Mouse (Mus musculus): ENCODE results near the gene Olfr895. TPM values are rescaled to one million over a fixed set of nuclear protein-coding genes. Genes with fewer than 3 reads are reported as not detected.

Olfr895 gene
- total RNA-seq (2023) = not detected in 4 replicates

DNA sequence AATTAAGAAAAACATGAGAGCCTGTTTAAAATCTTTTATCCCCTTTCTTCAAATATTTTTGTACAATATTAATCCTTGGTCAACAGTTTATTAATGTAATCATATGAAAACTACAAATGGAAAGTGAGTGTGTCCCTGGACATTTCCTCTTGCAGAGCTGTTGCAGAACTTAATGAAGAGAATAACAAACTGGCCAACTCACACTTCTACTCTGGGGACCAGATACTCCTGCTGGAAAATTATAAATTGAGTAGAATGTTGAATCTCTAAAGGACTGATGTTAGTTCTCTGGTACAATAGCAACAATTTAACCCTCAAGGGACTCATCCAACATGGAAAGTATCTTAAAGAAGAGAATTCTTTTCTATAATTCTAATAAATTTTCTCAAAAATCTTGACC is at the start of gene Olfr895:
Olfr895 (plus strand) TSS at position 301 of the 400 bp plus-strand sequence.

DNA sequence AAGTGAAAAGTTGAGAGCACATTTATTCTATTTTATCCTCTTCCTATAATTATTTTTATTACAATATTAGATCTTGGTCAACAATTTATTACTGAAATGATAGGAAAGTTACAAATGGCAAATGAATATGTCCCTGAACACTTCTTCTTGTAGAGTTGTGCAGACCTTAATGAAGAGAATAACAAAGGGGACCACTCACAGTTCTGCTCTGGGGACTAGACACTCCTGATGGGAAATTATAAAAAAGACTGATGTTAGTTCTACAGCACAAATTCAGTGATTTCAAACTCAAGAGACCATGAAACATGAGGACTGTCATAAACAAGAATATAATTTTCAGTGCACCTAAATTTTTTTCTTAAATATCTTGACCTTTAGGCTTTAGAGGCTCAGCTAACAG is 15.2 kb upstream of the Olfr895 start, which contains the start of gene Olfr143:
Olfr143 (plus strand) TSS at position 301 of the 400 bp plus-strand sequence.

DNA sequence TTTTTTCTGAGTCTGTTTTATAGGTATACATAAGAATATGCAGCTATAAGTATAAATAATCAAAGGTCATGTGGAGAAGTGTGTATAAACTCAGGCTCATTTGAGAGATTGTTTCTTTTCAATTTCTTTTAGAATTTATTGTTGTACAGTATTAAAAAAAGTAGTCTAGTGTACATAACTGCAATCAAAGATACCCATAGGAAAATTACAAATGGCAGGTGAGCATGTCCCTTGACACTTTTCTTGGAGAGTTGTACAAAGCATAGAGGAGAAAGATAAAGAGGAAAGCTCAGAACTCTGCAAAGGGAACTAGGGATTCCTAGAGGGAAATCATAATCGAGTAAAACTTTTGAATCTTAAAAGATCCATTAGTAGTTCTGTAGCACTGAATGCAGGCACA is 23.2 kb downstream of the Olfr895 start, which contains the start of gene Olfr896-ps1:
Olfr896-ps1 (plus strand) TSS at position 301 of the 400 bp plus-strand sequence.

Other genes with a start within 250 kb of the Olfr895 start
- not detected in 4 replicates for gene Olfr883, start 242.0 kb upstream of the Olfr895 start, total RNA-seq (2023)
- gene Olfr884, start 221.3 kb upstream of the Olfr895 start, total RNA-seq (2023) = not detected in 4 replicates
- gene Olfr885, start 206.5 kb upstream of the Olfr895 start, total RNA-seq (2023) = not detected in 4 replicates
- gene Olfr887, start 183.8 kb upstream of the Olfr895 start, total RNA-seq (2023) = not detected in 4 replicates
- not detected in 4 replicates for gene Olfr888, start 159.7 kb upstream of the Olfr895 start, total RNA-seq (2023)
- 0.09 to 0.19 TPM in 2 of 4 replicates, not detected in the others for gene Olfr889, start 152.7 kb upstream of the Olfr895 start, total RNA-seq (2023)
- gene Olfr890, start 125.3 kb upstream of the Olfr895 start, total RNA-seq (2023) = not detected in 4 replicates
- gene Olfr891, start 87.0 kb upstream of the Olfr895 start, total RNA-seq (2023) = not detected in 4 replicates
- not detected in 4 replicates for gene Olfr893, start 59.5 kb upstream of the Olfr895 start, total RNA-seq (2023)
- not detected in 4 replicates for gene Olfr894, start 49.8 kb upstream of the Olfr895 start, total RNA-seq (2023)
- gene Olfr143, start 15.1 kb upstream of the Olfr895 start, total RNA-seq (2023) = not detected in 4 replicates
- not detected in 4 replicates for gene Olfr896-ps1, start 23.3 kb downstream of the Olfr895 start, total RNA-seq (2023)
- not detected in 4 replicates for gene Olfr25, start 61.2 kb downstream of the Olfr895 start, total RNA-seq (2023)
- gene Olfr898, start 80.6 kb downstream of the Olfr895 start, total RNA-seq (2023) = not detected in 4 replicates
- gene Olfr250, start 99.0 kb downstream of the Olfr895 start, total RNA-seq (2023) = not detected in 4 replicates
- gene Olfr251, start 109.2 kb downstream of the Olfr895 start, total RNA-seq (2023) = not detected in 4 replicates
- gene Olfr147, start 133.8 kb downstream of the Olfr895 start, total RNA-seq (2023) = not detected in 4 replicates
- not detected in 4 replicates for gene Olfr901, start 161.6 kb downstream of the Olfr895 start, total RNA-seq (2023)
- gene Olfr902, start 179.8 kb downstream of the Olfr895 start, total RNA-seq (2023) = not detected in 4 replicates
- gene Olfr904, start 195.3 kb downstream of the Olfr895 start, total RNA-seq (2023) = not detected in 4 replicates
- gene Olfr905, start 203.3 kb downstream of the Olfr895 start, total RNA-seq (2023) = 0.18 TPM in 1 of 4 replicates, not detected in the others
- not detected in 4 replicates for gene Olfr906, start 219.2 kb downstream of the Olfr895 start, total RNA-seq (2023)
- not detected in 4 replicates for gene Olfr907, start 227.9 kb downstream of the Olfr895 start, total RNA-seq (2023)

Data from B cell, adult 62 days (primary cell).